Mouse (Mus musculus) testis, adult 2 months (tissue): ENCODE data around the gene G3bp2. TPM values are rescaled to one million over a fixed set of nuclear protein-coding genes. Genes with fewer than 3 reads are reported as not detected.

Experiments used
- H3K27ac ChIP-seq: fragments of 200-500 bp; 2 replicates; pipeline ENCODE4 v1.5.1; 2012; ENCODE audit warnings: low read depth, low read length; ENCODE audit not compliant: control insufficient read depth, insufficient read depth
- H3K27me3 ChIP-seq: fragments of 200-500 bp; 2 replicates; pipeline ENCODE4 v1.6.1; 2012; ENCODE audit warnings: mild to moderate bottlenecking, low read length, moderate library complexity; ENCODE audit not compliant: control insufficient read depth, insufficient read depth
- H3K36me3 ChIP-seq: fragments of 200-500 bp; 2 replicates; pipeline ENCODE4 v1.6.1; 2012; ENCODE audit warnings: mild to moderate bottlenecking, low read length; ENCODE audit not compliant: control insufficient read depth, insufficient read depth
- H3K4me1 ChIP-seq: fragments of 200-500 bp; 2 replicates; pipeline ENCODE4 v1.6.1; 2012; ENCODE audit warnings: low read length; ENCODE audit not compliant: control insufficient read depth, insufficient read depth
- H3K4me3 ChIP-seq: fragments of 200-500 bp; 2 replicates; pipeline ENCODE4 v1.5.1; 2012; ENCODE audit warnings: low read depth, mild to moderate bottlenecking, low read length, moderate library complexity, mixed read lengths; ENCODE audit not compliant: control insufficient read depth
- CTCF ChIP-seq: fragments of 200-500 bp; IDR thresholded peaks from 2 replicates; pipeline ENCODE4 v1.5.1; 2012; ENCODE audit warnings: low read depth, mild to moderate bottlenecking, inconsistent platforms, low read length, moderate library complexity; ENCODE audit not compliant: control insufficient read depth, insufficient read depth, insufficient replicate concordance
- POLR2A ChIP-seq: fragments of 200-500 bp; IDR thresholded peaks from 2 replicates; pipeline ENCODE4 v1.6.1; 2012; ENCODE audit warnings: low read depth, mild to moderate bottlenecking, inconsistent platforms, low read length, moderate library complexity; ENCODE audit not compliant: control insufficient read depth
- polyA plus RNA-seq: library from polyadenylated mRNA; depleted of rRNA; stranded (reverse); fragments of >200 nt; gene quantifications from 2 replicates; pipeline ENCODE4 v1.2.3, GENCODE M21; 2012

G3bp2 gene
- polyA plus RNA-seq, 1 experiment, result 20.9 TPM

DNA sequence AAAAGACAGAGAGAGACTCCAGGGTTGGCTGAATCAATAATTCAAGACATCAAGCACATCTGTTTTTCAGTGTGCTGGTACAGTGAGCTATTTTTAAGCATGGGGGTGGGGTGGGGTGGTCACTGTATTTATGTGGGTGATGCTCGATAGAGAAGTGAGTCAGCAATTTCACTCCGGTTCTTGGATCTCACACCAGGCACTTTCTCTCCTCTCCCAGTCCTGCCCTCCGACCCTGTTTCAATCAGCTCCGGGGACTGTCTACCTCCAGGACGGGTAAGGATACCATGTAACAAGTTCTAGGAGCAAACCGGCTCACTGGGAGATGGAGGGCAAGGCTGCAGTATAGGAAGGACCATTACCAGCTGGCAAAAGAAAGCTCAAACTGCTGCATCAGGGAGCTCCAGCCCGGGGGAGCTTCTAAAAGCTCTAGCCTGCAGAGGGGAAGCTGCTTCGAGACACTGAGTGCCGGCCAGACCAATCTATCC, 43.7 kb upstream of the G3bp2 start:
- Histone ChIP-seq H3K27ac (peak overlapping the region; percentile 54; the same call in 1 of the 2 replicates), H3K4me3 (peak overlapping the region; percentile 31)

DNA sequence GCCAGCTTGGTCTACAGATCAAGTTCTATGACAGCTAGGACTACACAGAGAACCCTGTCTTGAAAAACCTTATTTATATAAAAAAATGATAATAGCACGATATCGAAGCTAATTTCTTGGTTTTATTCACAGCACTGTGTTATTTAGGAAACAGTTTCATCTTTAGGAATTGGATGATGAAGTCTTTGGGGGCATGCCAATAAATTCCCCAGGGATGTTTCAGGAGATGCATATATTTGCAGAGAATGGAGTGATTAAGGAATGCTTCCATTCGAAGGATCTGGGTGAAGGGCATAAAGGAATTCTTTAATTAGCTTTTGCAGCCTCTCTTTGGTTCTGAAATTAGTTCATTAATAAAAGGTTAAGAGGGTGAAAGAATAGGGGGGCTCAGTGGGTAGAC, 41.9 kb upstream of the G3bp2 start:
- Histone ChIP-seq H3K4me3 (no peak overlapping the region), H3K36me3 (no peaks in the 10 kb centered on the region), H3K4me1 (peaks cover 20% of the 10 kb centered on the region), H3K27ac (no peak overlapping the region), H3K27me3 (no peaks in the 10 kb centered on the region)
- TF ChIP-seq CTCF (no peak), POLR2A (no peak)

More for the DNA sequence above, 43.7 kb upstream of the G3bp2 start:
- TF ChIP-seq POLR2A (no peak), CTCF (no peak)
- Histone ChIP-seq H3K4me1 (peaks cover 20% of the 10 kb centered on the region), H3K27me3 (no peaks in the 10 kb centered on the region), H3K36me3 (no peaks in the 10 kb centered on the region)

DNA sequence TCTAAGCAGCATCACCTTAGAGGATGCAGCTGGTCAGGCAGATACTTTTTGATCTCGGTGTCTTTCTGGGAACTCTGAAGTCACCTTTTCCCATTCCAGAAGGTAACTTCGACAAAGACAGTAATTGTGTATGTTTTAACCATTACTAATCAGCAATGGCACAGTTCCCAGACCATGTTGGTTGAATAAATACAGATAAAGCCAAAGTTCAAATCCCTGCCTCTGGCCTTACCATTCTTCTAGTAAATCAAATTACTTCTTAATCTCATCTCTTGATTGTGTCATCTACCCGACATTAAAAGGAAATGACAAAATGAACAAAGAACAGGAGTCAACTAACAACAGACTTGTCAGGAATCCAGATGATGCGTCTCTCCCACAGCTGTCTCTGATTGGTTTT, 38.1 kb upstream of the G3bp2 start:
- Histone ChIP-seq H3K4me3 (no peak overlapping the region), H3K27ac (no peak overlapping the region), H3K36me3 (no peaks in the 10 kb centered on the region), H3K27me3 (no peaks in the 10 kb centered on the region), H3K4me1 (peaks cover 3% of the 10 kb centered on the region; the same call in 1 of the 2 replicates)
- TF ChIP-seq POLR2A (no peak), CTCF (no peak)

DNA sequence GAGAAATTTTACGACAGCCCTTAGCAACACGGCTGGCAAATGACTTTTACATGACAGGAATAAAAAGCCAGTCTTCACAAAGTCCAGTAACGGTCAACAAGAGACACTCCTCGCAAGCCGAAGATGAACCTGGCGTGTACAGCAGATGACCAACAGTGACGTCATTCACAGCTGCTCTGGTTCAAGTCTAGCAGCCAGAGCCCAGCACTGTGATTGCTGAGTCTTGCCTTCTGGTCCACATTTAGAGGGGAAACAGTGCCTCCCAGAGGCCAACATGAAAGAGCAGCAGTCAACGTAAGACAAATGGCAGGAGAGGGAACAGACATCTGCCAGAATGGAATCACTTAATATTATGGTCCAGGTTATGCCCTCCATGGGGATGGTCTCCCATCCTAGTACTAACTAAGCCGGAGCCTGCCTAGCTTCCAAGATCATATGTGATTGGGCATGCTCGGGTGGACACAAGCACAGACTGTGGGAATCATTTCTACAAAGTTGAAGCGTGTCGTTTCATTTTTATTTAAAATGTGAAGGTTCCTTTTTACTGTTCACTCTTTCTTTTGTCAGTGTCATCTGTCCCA, 34.4 kb upstream of the G3bp2 start:
- Histone ChIP-seq H3K4me3 (no peak overlapping the region), H3K27ac (no peak overlapping the region), H3K4me1 (no peaks in the 10 kb centered on the region; the same call in 1 of the 2 replicates), H3K27me3 (no peaks in the 10 kb centered on the region), H3K36me3 (no peaks in the 10 kb centered on the region)
- TF ChIP-seq POLR2A (no peak), CTCF (peak; percentile 59; the same call in 1 of the 2 replicates)

DNA sequence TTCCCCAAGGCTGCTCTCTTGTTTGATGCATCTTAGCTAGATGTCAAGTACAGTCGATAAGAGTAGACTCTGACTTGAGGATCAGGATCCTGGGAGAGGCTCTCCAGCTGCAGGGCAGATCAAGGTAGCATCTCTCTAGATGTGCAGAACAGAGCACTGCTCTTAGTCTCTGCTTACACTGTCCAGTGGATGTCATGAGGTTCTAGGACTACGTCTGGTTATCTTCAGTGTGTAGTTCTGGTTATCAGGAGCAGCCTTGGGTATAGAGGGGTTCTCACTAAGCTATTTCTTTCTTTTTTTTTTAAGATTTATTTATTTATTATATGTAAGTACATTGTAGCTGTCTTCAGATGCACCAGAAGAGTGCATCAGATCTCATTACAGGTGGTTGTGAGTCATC, 31.4 kb upstream of the G3bp2 start:
- no peaks in the 10 kb centered on the region for H3K36me3 ChIP-seq
- H3K27me3 ChIP-seq, result no peaks in the 10 kb centered on the region
- TF ChIP-seq CTCF, result no peak
- TF ChIP-seq POLR2A, result no peak
- no peak overlapping the region for H3K4me3 ChIP-seq
- H3K27ac ChIP-seq, result no peak overlapping the region
- H3K4me1 ChIP-seq, result peaks cover 5% of the 10 kb centered on the region

DNA sequence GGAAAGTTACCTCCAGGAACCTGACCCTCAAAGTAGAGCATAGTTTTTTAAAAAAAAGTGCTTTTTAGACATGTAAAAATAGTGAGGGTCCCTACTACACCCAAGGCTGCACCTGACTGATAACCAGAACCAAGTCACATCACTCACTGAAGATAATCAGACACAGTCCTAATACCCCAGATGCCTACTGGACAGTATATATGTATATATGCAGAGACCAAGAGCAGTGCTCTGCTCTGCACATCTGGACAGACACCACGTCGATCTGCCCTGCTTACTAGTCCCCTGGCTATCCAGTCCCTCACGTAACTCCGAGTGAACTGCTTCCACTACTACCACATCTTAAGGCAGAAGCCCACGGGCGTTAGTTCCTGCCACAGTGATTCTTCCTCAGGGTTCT, 30.7 kb upstream of the G3bp2 start:
- TF ChIP-seq POLR2A (no peak), CTCF (no peak)
- H3K4me3 ChIP-seq, result no peak overlapping the region
- H3K36me3 ChIP-seq, result no peaks in the 10 kb centered on the region
- H3K4me1 ChIP-seq, result peaks cover 5% of the 10 kb centered on the region
- no peak overlapping the region for H3K27ac ChIP-seq
- H3K27me3 ChIP-seq, result no peaks in the 10 kb centered on the region

DNA sequence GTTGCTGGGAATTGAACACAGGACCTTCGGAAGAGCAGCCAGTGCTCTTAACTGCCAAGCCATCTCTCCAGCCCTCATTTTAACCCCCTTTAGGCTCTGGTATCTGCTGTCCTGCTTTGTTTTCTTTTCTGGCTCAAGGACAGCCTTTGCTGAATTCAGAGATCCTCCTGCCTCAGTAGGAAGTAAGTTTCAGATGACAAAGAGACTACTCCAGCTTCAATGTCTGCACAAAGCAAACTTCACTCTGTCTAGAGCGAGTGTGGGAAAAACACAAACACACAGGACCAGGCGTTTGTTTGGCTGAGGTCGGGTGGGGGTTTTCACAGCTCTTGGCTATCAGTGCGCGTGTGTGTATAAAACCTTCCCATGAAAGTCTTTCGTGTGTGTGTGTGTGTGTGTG, 30.0 kb upstream of the G3bp2 start:
- Histone ChIP-seq H3K27me3 (no peaks in the 10 kb centered on the region), H3K4me1 (peaks cover 5% of the 10 kb centered on the region), H3K27ac (no peak overlapping the region), H3K36me3 (no peaks in the 10 kb centered on the region), H3K4me3 (no peak overlapping the region)
- TF ChIP-seq POLR2A (no peak), CTCF (no peak)
